Mouse (Mus musculus) lung, embryonic 14.5 days (tissue): ENCODE data around the gene Cldn18. TPM values are rescaled to one million over a fixed set of nuclear protein-coding genes. Genes with fewer than 3 reads are reported as not detected.
A peak's percentile ranks its signal among the peaks of the same experiment; 100 is the strongest.

Experiments
- ATAC-seq: fragments of 200-750 bp; cut with Nextera tagmentation; 2 replicates; pipeline ENCODE4 v1.8.0; 2017; ENCODE audit warnings: mild to moderate bottlenecking, moderate TSS enrichment, moderate library complexity; ENCODE audit not compliant: insufficient read depth
- DNase-seq: peaks from one replicate; pipeline ENCODE4 v3.0.0-alpha.2; 2015
- H3K27ac ChIP-seq: fragments of 300-500 bp; sonication (generic); 2 replicates; pipeline ENCODE4 v1.5.1; 2014; ENCODE audit warnings: low read depth, mild to moderate bottlenecking, moderate library complexity
- H3K27me3 ChIP-seq: fragments of 300-500 bp; sonication (generic); 2 replicates; pipeline ENCODE4 v1.6.1; 2014; ENCODE audit warnings: low read length, control low read depth; ENCODE audit not compliant: insufficient read depth
- H3K36me3 ChIP-seq: fragments of 300-500 bp; sonication (generic); 2 replicates; pipeline ENCODE4 v1.6.1; 2014; ENCODE audit warnings: control low read depth; ENCODE audit not compliant: insufficient read depth
- H3K4me1 ChIP-seq: fragments of 300-500 bp; sonication (generic); 2 replicates; pipeline ENCODE4 v1.6.1; 2014; ENCODE audit warnings: antibody characterized with exemption, control low read depth; ENCODE audit not compliant: insufficient read depth
- H3K4me2 ChIP-seq: fragments of 300-500 bp; sonication (generic); 2 replicates; pipeline ENCODE4 v1.6.1; 2014; ENCODE audit warnings: mild to moderate bottlenecking
- H3K4me3 ChIP-seq: fragments of 300-500 bp; sonication (generic); 2 replicates; pipeline ENCODE4 v1.5.1; 2014; ENCODE audit warnings: low read depth, low read length
- H3K9ac ChIP-seq: fragments of 300-500 bp; sonication (generic); 2 replicates; pipeline ENCODE4 v1.6.1; 2014
- H3K9me3 ChIP-seq: fragments of 300-500 bp; sonication (generic); 2 replicates; pipeline ENCODE4 v1.6.1; 2016; ENCODE audit warnings: low read depth, low read length, control low read depth
- CTCF ChIP-seq: IDR thresholded peaks from 2 replicates; pipeline ENCODE4 v1.5.1; 2016; ENCODE audit warnings: antibody characterized with exemption, low read depth
- WGBS: fragments of 180-500 bp; shearing (Covaris S2); extraction: QIAGEN DNeasy Blood & Tissue Kit; methylation state at CpG from one replicate; pipeline ENCODE4 v1.1.7; 2014; 5-methylcytosine and 5-hydroxymethylcytosine counted together
- polyA plus RNA-seq: library from polyadenylated mRNA; unstranded; fragments of >200 nt; fragmentation: Nextera tagmentation; extraction: Ambion mirVana; gene quantifications from 2 replicates; pipeline ENCODE4 v1.2.1, GENCODE M21; 2014

Gene Cldn18
- polyA plus RNA-seq, 1 experiment from 2014 or later = 178 TPM

GRCm38 (mm10) chr9:99703711-99704110 is 13.4 kb downstream of the Cldn18 start:
- H3K9me3 ChIP-seq = no peaks in the 10 kb centered on the region
- peak; percentile 6 for DNase-seq
- 59% methylated on average over 6 of the region's 6 CpGs for WGBS

GRCm38 (mm10) chr9:99702215-99702614 is 14.9 kb downstream of the Cldn18 start:
- no peak for DNase-seq
- Histone ChIP-seq H3K27ac (peak overlapping the region; percentile 42; the same call in 1 of the 2 replicates), H3K4me1 (no peaks in the 10 kb centered on the region), H3K36me3 (no peaks in the 10 kb centered on the region), H3K27me3 (no peaks in the 10 kb centered on the region), H3K9ac (no peak overlapping the region), H3K4me2 (no peak overlapping the region), H3K9me3 (no peaks in the 10 kb centered on the region), H3K4me3 (no peak overlapping the region)
- no peak for TF ChIP-seq CTCF
- ATAC-seq = no peak
- 49% methylated on average over 6 of the region's 6 CpGs for WGBS

More at GRCm38 (mm10) chr9:99703711-99704110, 13.4 kb downstream of the Cldn18 start:
- no peaks in the 10 kb centered on the region for H3K27me3 ChIP-seq
- H3K27ac ChIP-seq = no peak overlapping the region
- no peak overlapping the region for H3K4me3 ChIP-seq
- no peaks in the 10 kb centered on the region for H3K36me3 ChIP-seq
- TF ChIP-seq CTCF = no peak
- no peak for ATAC-seq
- H3K4me1 ChIP-seq = no peaks in the 10 kb centered on the region
- no peak overlapping the region for H3K9ac ChIP-seq
- H3K4me2 ChIP-seq = no peak overlapping the region

GRCm38 (mm10) chr9:99701187-99701586 is 15.9 kb downstream of the Cldn18 start:
- no peak for TF ChIP-seq CTCF
- Histone ChIP-seq H3K27me3 (no peaks in the 10 kb centered on the region), H3K27ac (no peak overlapping the region)

GRCm38 (mm10) chr9:99699752-99700389 is 17.2 kb downstream of the Cldn18 start:
- Histone ChIP-seq H3K36me3 (no peaks in the 10 kb centered on the region), H3K9ac (no peak overlapping the region), H3K27me3 (no peaks in the 10 kb centered on the region), H3K4me3 (no peak overlapping the region), H3K27ac (no peak overlapping the region), H3K4me2 (no peak overlapping the region), H3K9me3 (no peaks in the 10 kb centered on the region), H3K4me1 (no peaks in the 10 kb centered on the region)
- no peak for ATAC-seq
- 66% methylated on average over 2 of the region's 2 CpGs for WGBS
- no peak for DNase-seq
- TF ChIP-seq CTCF = no peak

More at GRCm38 (mm10) chr9:99701187-99701586, 15.9 kb downstream of the Cldn18 start:
- Histone ChIP-seq H3K9ac (no peak overlapping the region), H3K4me3 (no peak overlapping the region), H3K9me3 (no peaks in the 10 kb centered on the region), H3K4me2 (no peak overlapping the region), H3K36me3 (no peaks in the 10 kb centered on the region), H3K4me1 (no peaks in the 10 kb centered on the region)
- WGBS = 80% methylated on average over 2 of the region's 2 CpGs
- DNase-seq = no peak
- ATAC-seq = no peak

- H3K4me2 ChIP-seq = no peak overlapping the region
- no peak overlapping the region for H3K27ac ChIP-seq
- H3K36me3 ChIP-seq = no peaks in the 10 kb centered on the region
- H3K4me3 ChIP-seq = no peak overlapping the region
- no peaks in the 10 kb centered on the region for H3K27me3 ChIP-seq
- no peak for TF ChIP-seq CTCF
- WGBS = 58% methylated on average over 7 of the region's 7 CpGs
- no peaks in the 10 kb centered on the region for H3K9me3 ChIP-seq
- no peak overlapping the region for H3K9ac ChIP-seq
- ATAC-seq = no peak
- no peaks in the 10 kb centered on the region for H3K4me1 ChIP-seq
- no peak for DNase-seq
These were observed 22.1 kb downstream of the Cldn18 start for GRCm38 (mm10) chr9:99694961-99695360.

GRCm38 (mm10) chr9:99690386-99690785 is 26.7 kb downstream of the Cldn18 start:
- no peak overlapping the region for H3K4me2 ChIP-seq
- H3K27ac ChIP-seq = no peak overlapping the region
- DNase-seq (no peak), ATAC-seq (no peak)
- no peak overlapping the region for H3K4me3 ChIP-seq
- no peaks in the 10 kb centered on the region for H3K9me3 ChIP-seq
- no peaks in the 10 kb centered on the region for H3K27me3 ChIP-seq
- WGBS = 84% methylated on average over 7 of the region's 7 CpGs
- no peak overlapping the region for H3K9ac ChIP-seq
- no peak for TF ChIP-seq CTCF
- no peaks in the 10 kb centered on the region for H3K36me3 ChIP-seq
- no peaks in the 10 kb centered on the region for H3K4me1 ChIP-seq

GRCm38 (mm10) chr9:99689796-99690195 is 27.3 kb downstream of the Cldn18 start:
- ATAC-seq (no peak), DNase-seq (no peak)
- no peak overlapping the region for H3K27ac ChIP-seq
- no peak overlapping the region for H3K4me2 ChIP-seq
- no peaks in the 10 kb centered on the region for H3K36me3 ChIP-seq
- TF ChIP-seq CTCF = no peak
- no peaks in the 10 kb centered on the region for H3K27me3 ChIP-seq
- 91% methylated on average over 5 of the region's 5 CpGs for WGBS
- H3K4me3 ChIP-seq = no peak overlapping the region
- H3K4me1 ChIP-seq = 0 out of 2 replicates have a peak, but pooled peaks cover 1% of the 10 kb centered on the region
- H3K9me3 ChIP-seq = no peaks in the 10 kb centered on the region
- H3K9ac ChIP-seq = no peak overlapping the region
